15 mouse cellular contexts compared by ENCODE assay signal in genomic region chr3:8141664-8142084, GRCm38 (mm10).
A peak's percentile ranks its signal among the peaks of the same experiment; 100 is the strongest.
DNase-seq lines count a peak whose midpoint lies in the region; ATAC-seq and TF ChIP-seq lines count a peak whose summit lies in the region.
"Had no signal": no experiment of that assay in that cellular context is flagged by ENCODE, and none has a peak within 500 bp of the region (broad histone marks: within the 10 kb centered on the region; RNA-seq: fewer than 3 reads in every experiment).

No protein-coding gene starts in this region.

- peak; percentile 65 for ATAC-seq in forebrain, embryonic 13.5 days
- ATAC-seq in forebrain, embryonic 11.5 days (replicated peaks; ENCODE audit: low FRiP score), result no peak
- ATAC-seq in lung, embryonic 15.5 days (ENCODE audit: borderline replicate concordance, extremely low read depth, low FRiP score, low TSS enrichment), result peak; percentile 35; the same call in 1 of the 2 replicates
- ATAC-seq in midbrain, embryonic 15.5 days (replicated peaks), result peak; percentile 80
- ATAC-seq: activated CD4-positive, CD25-positive, alpha-beta regulatory T cell, adult 4 months had no signal

- TF ChIP-seq CTCF in brain, embryonic 14.5 days (IDR thresholded peaks at IDR 0.05; ENCODE audit: borderline replicate concordance, extremely low read depth, insufficient read depth, insufficient read length), result no peak

- peak overlapping the region; percentile 44; the same call in 1 of the 2 replicates for H3K27ac ChIP-seq in forebrain, embryonic 13.5 days
- H3K27ac ChIP-seq in forebrain, embryonic 11.5 days (ENCODE audit: low read depth, low read length), result no peak overlapping the region
- no peak overlapping the region for H3K27ac ChIP-seq in lung, embryonic 15.5 days
- no peak overlapping the region for H3K27ac ChIP-seq in midbrain, embryonic 15.5 days

- no peak overlapping the region for H3K4me2 ChIP-seq in forebrain, embryonic 13.5 days
- H3K4me2 ChIP-seq in forebrain, embryonic 11.5 days (ENCODE audit: low read depth, low read length, severe bottlenecking), result no peak overlapping the region
- H3K4me2 ChIP-seq in lung, embryonic 15.5 days, result no peak overlapping the region
- H3K4me2 ChIP-seq in midbrain, embryonic 15.5 days, result no peak overlapping the region
- H3K4me2 ChIP-seq: heart, embryonic 12.5 days had no signal

- no peaks in the 10 kb centered on the region for H3K36me3 ChIP-seq in forebrain, embryonic 13.5 days (ENCODE audit: poor library complexity, severe bottlenecking)
- no peaks in the 10 kb centered on the region for H3K36me3 ChIP-seq in forebrain, embryonic 11.5 days (ENCODE audit: control insufficient read depth, insufficient read depth, low read length)
- H3K36me3 ChIP-seq in lung, embryonic 15.5 days, result no peaks in the 10 kb centered on the region
- H3K36me3 ChIP-seq in midbrain, embryonic 15.5 days (replicated peaks), result no peaks in the 10 kb centered on the region
- H3K36me3 ChIP-seq: heart, embryonic 12.5 days had no signal

- no peaks in the 10 kb centered on the region for H3K9me3 ChIP-seq in forebrain, embryonic 13.5 days (replicated peaks)
- no peaks in the 10 kb centered on the region for H3K9me3 ChIP-seq in forebrain, embryonic 11.5 days (ENCODE audit: control insufficient read depth, low read length)
- H3K9me3 ChIP-seq in lung, embryonic 15.5 days, result no peaks in the 10 kb centered on the region
- no peaks in the 10 kb centered on the region for H3K9me3 ChIP-seq in midbrain, embryonic 15.5 days
- H3K9me3 ChIP-seq: heart, embryonic 12.5 days had no signal

- no peak overlapping the region for H3K4me3 ChIP-seq in forebrain, embryonic 13.5 days
- no peak overlapping the region for H3K4me3 ChIP-seq in forebrain, embryonic 11.5 days (ENCODE audit: low read depth, low read length)
- H3K4me3 ChIP-seq in lung, embryonic 15.5 days, result no peak overlapping the region
- H3K4me3 ChIP-seq in midbrain, embryonic 15.5 days, result no peak overlapping the region
- H3K4me3 ChIP-seq: erythroblast, embryonic 14.5 days; heart, embryonic 12.5 days had no signal

- WGBS in forebrain, embryonic 13.5 days, result 74% methylated on average over 2 of the region's 2 CpGs
- WGBS in forebrain, embryonic 11.5 days, result 85% methylated on average over 2 of the region's 2 CpGs
- WGBS in lung, embryonic 15.5 days, result 41% methylated on average over 2 of the region's 2 CpGs
- 52% methylated on average over 2 of the region's 2 CpGs for WGBS in midbrain, embryonic 15.5 days

- H3K27me3 ChIP-seq in forebrain, embryonic 13.5 days, result no peaks in the 10 kb centered on the region
- no peaks in the 10 kb centered on the region for H3K27me3 ChIP-seq in forebrain, embryonic 11.5 days (ENCODE audit: control insufficient read depth, insufficient read depth, low read length)
- no peaks in the 10 kb centered on the region for H3K27me3 ChIP-seq in lung, embryonic 15.5 days
- H3K27me3 ChIP-seq in midbrain, embryonic 15.5 days (replicated peaks), result no peaks in the 10 kb centered on the region
- H3K27me3 ChIP-seq: heart, embryonic 12.5 days had no signal

- no peaks in the 10 kb centered on the region for H3K4me1 ChIP-seq in forebrain, embryonic 13.5 days
- no peaks in the 10 kb centered on the region for H3K4me1 ChIP-seq in forebrain, embryonic 11.5 days (replicated peaks; ENCODE audit: control insufficient read depth, insufficient read depth, low read length)
- H3K4me1 ChIP-seq in lung, embryonic 15.5 days, result no peaks in the 10 kb centered on the region
- no peaks in the 10 kb centered on the region for H3K4me1 ChIP-seq in midbrain, embryonic 15.5 days
- H3K4me1 ChIP-seq: heart, embryonic 12.5 days had no signal

- DNase-seq in forebrain, embryonic 11.5 days (ENCODE audit: low spot score), result no peak
- no peak for DNase-seq in lung, postnatal 25 days (ENCODE audit: low spot score)
- peak; percentile 65 for DNase-seq in brain, embryonic 14.5 days (ENCODE audit: low read depth)
- DNase-seq in adrenal gland, postnatal 14 days, result no peak
- no peak for DNase-seq in layer of hippocampus, postnatal 10 days (ENCODE audit: low spot score in 2 of 2)
- DNase-seq: gastrocnemius, postnatal 14 days; lung, adult 18-20 months; right cerebral cortex, postnatal 14 days; thymus, postnatal 14 days had no signal

- no peak for TF ChIP-seq POLR2A in brain, embryonic 14.5 days (IDR thresholded peaks at IDR 0.05; ENCODE audit: borderline replicate concordance, extremely low read depth, insufficient read depth, insufficient read length, poor library complexity, severe bottlenecking)

- no peak overlapping the region for H3K9ac ChIP-seq in forebrain, embryonic 13.5 days
- no peak overlapping the region for H3K9ac ChIP-seq in forebrain, embryonic 11.5 days (ENCODE audit: low read length)
- H3K9ac ChIP-seq in lung, embryonic 15.5 days, result no peak overlapping the region
- H3K9ac ChIP-seq in midbrain, embryonic 15.5 days, result no peak overlapping the region
- H3K9ac ChIP-seq: heart, embryonic 12.5 days had no signal
